Comparison of ENCODE assay signal across 14 mouse cellular contexts in genomic region chr13:18497582-18498157, GRCm38 (mm10).
DNase-seq lines count a peak whose midpoint lies in the region; ATAC-seq and TF ChIP-seq lines count a peak whose summit lies in the region.
"Had no signal": no experiment of that assay in that cellular context is flagged by ENCODE, and none has a peak within 500 bp of the region (broad histone marks: within the 10 kb centered on the region; RNA-seq: fewer than 3 reads in every experiment).

No protein-coding gene starts in this region.

- peak overlapping the region; percentile 11; the same call in 1 of the 2 replicates for H3K4me2 ChIP-seq in heart, postnatal 0 days (ENCODE audit: low read depth, low read length)
- peak overlapping the region; percentile 41 for H3K4me2 ChIP-seq in hindbrain, embryonic 12.5 days (replicated peaks)
- peak overlapping the region; percentile 37 for H3K4me2 ChIP-seq in midbrain, postnatal 0 days (ENCODE audit: low read depth, low read length, poor library complexity, severe bottlenecking)

- no peaks in the 10 kb centered on the region for H3K27me3 ChIP-seq in heart, postnatal 0 days (ENCODE audit: control insufficient read depth, insufficient read depth, low read length)
- H3K27me3 ChIP-seq in embryonic facial prominence, embryonic 10.5 days (replicated peaks; ENCODE audit: low read depth, poor library complexity, severe bottlenecking) = no peaks in the 10 kb centered on the region
- H3K27me3 ChIP-seq in hindbrain, embryonic 12.5 days = no peaks in the 10 kb centered on the region
- H3K27me3 ChIP-seq in midbrain, postnatal 0 days (ENCODE audit: insufficient read depth, low read length) = no peaks in the 10 kb centered on the region

- no peak for TF ChIP-seq CTCF in heart, postnatal 0 days (IDR thresholded peaks at IDR 0.05; ENCODE audit: low read depth)
- TF ChIP-seq CTCF in midbrain, postnatal 0 days (IDR thresholded peaks at IDR 0.05) = no peak

- no peaks in the 10 kb centered on the region for H3K36me3 ChIP-seq in heart, postnatal 0 days (replicated peaks; ENCODE audit: control insufficient read depth, insufficient read depth, low read length)
- no peaks in the 10 kb centered on the region for H3K36me3 ChIP-seq in embryonic facial prominence, embryonic 10.5 days (replicated peaks)
- H3K36me3 ChIP-seq in hindbrain, embryonic 12.5 days = no peaks in the 10 kb centered on the region
- no peaks in the 10 kb centered on the region for H3K36me3 ChIP-seq in midbrain, postnatal 0 days (ENCODE audit: insufficient read depth, low read length)

- intact Hi-C loops in heart, postnatal 14 days (cut with DNase I) = no loop called here

- 0 out of 2 replicates have a peak, but pooled peaks cover 5% of the 10 kb centered on the region for H3K9me3 ChIP-seq in heart, postnatal 0 days (replicated peaks; ENCODE audit: control insufficient read depth, low read length)
- peaks cover 4% of the 10 kb centered on the region; the same call in 1 of the 2 replicates for H3K9me3 ChIP-seq in embryonic facial prominence, embryonic 10.5 days
- peaks cover 7% of the 10 kb centered on the region; the same call in 1 of the 2 replicates for H3K9me3 ChIP-seq in hindbrain, embryonic 12.5 days (replicated peaks)
- H3K9me3 ChIP-seq in midbrain, postnatal 0 days (ENCODE audit: low read length) = no peaks in the 10 kb centered on the region

- 26% methylated on average over 5 of the region's 5 CpGs for WGBS in heart, postnatal 0 days
- 15% methylated on average over 5 of the region's 5 CpGs for WGBS in embryonic facial prominence, embryonic 10.5 days
- WGBS in hindbrain, embryonic 12.5 days = 10% methylated on average over 5 of the region's 5 CpGs
- 7% methylated on average over 5 of the region's 5 CpGs for WGBS in midbrain, postnatal 0 days

- no peak for TF ChIP-seq EP300 in heart, postnatal 0 days (IDR thresholded peaks at IDR 0.05; ENCODE audit: low read depth)

- no peak for ATAC-seq in heart, postnatal 0 days (ENCODE audit: insufficient read depth, low read depth)
- peak; percentile 50 for ATAC-seq in hindbrain, embryonic 12.5 days (ENCODE audit: low FRiP score)
- no peak for ATAC-seq in midbrain, postnatal 0 days (ENCODE audit: low FRiP score)
- ATAC-seq: CD4-positive, CD25-positive, alpha-beta regulatory T cell, adult 4 months; inflammation-experienced regulatory T-cells, adult 6 months had no signal

- no peak overlapping the region for H3K27ac ChIP-seq in heart, postnatal 0 days (ENCODE audit: low read depth)
- H3K27ac ChIP-seq in embryonic facial prominence, embryonic 10.5 days (replicated peaks) = no peak overlapping the region
- H3K27ac ChIP-seq in hindbrain, embryonic 12.5 days = peak overlapping the region; percentile 23; the same call in 1 of the 2 replicates
- H3K27ac ChIP-seq in midbrain, postnatal 0 days (ENCODE audit: low read depth, low read length) = no peak overlapping the region

- no peak for DNase-seq in heart, postnatal 0 days (ENCODE audit: low spot score)
- no peak for DNase-seq in heart, postnatal 14 days
- DNase-seq in embryonic facial prominence, embryonic 10.5 days (ENCODE audit: low spot score) = peak; percentile 18
- DNase-seq in midbrain, postnatal 0 days (ENCODE audit: low spot score) = no peak
- no peak for DNase-seq in kidney, postnatal 36 days
- DNase-seq in frontal cortex, postnatal 36 days (ENCODE audit: low spot score in 2 of 2) = no peak
- DNase-seq in cerebellum, adult 8-10 months = no peak
- DNase-seq: adrenal gland, postnatal 14 days; cerebellum, adult 9-10 months; right cerebral cortex, postnatal 14 days had no signal

- no peak overlapping the region for H3K9ac ChIP-seq in heart, postnatal 0 days (replicated peaks; ENCODE audit: low read depth, low read length)
- no peak overlapping the region for H3K9ac ChIP-seq in hindbrain, embryonic 12.5 days
- H3K9ac ChIP-seq in midbrain, postnatal 0 days (replicated peaks; ENCODE audit: low read length, poor library complexity, severe bottlenecking) = no peak overlapping the region

- H3K4me1 ChIP-seq in heart, postnatal 0 days (ENCODE audit: control insufficient read depth, insufficient read depth) = no peaks in the 10 kb centered on the region
- H3K4me1 ChIP-seq in embryonic facial prominence, embryonic 10.5 days = peaks cover 11% of the 10 kb centered on the region
- peaks cover 8% of the 10 kb centered on the region; the same call in 1 of the 2 replicates for H3K4me1 ChIP-seq in hindbrain, embryonic 12.5 days
- peaks cover 2% of the 10 kb centered on the region; the same call in 1 of the 2 replicates for H3K4me1 ChIP-seq in midbrain, postnatal 0 days (ENCODE audit: insufficient read depth, low read length)

- H3K4me3 ChIP-seq in heart, postnatal 0 days (ENCODE audit: low read depth, low read length) = no peak overlapping the region
- H3K4me3 ChIP-seq in embryonic facial prominence, embryonic 10.5 days = peak overlapping the region; percentile 8; the same call in 1 of the 2 replicates
- 0 out of 2 replicates have a peak overlapping the region, but pooled peaks have one; percentile 7 for H3K4me3 ChIP-seq in hindbrain, embryonic 12.5 days
- H3K4me3 ChIP-seq in midbrain, postnatal 0 days (ENCODE audit: low read depth, low read length) = peak overlapping the region; percentile 22
- H3K4me3 ChIP-seq: myocyte had no signal
